Mouse (Mus musculus) adrenal gland, postnatal 25 days (tissue): Measurements from ENCODE around the gene Fam216b. TPM values are rescaled to one million over a fixed set of nuclear protein-coding genes. Genes with fewer than 3 reads are reported as not detected.
A peak's percentile ranks its signal among the peaks of the same experiment; 100 is the strongest.

Experiments used
- DNase-seq: peaks from one replicate; pipeline ENCODE4 v3.0.0; 2021; ENCODE audit warnings: mixed read lengths
- long read RNA-seq: library from polyadenylated mRNA; stranded (forward); transcript quantifications from one replicate; pipeline ENCODE4 v2.0.0, GENCODE M21; 2021
- total RNA-seq: library from RNA; stranded (reverse); gene quantifications from 2 replicates; pipeline ENCODE4 v1.2.3, GENCODE M21; 2021

Gene Fam216b
- not detected in 2 replicates for total RNA-seq
- long read RNA-seq: 0 reads

GRCm38 (mm10) chr14:78088907-78089306, at the start of gene Fam216b:
TSS of gene Fam216b (minus strand) at chr14:78089007.
- no peak for DNase-seq

- no peak for DNase-seq
Measured at GRCm38 (mm10) chr14:78132368-78133052, 43.7 kb upstream of the Fam216b start.

- DNase-seq: no peak
Measured at GRCm38 (mm10) chr14:78126670-78127069, 37.9 kb upstream of the Fam216b start.

- no peak for DNase-seq
Measured at GRCm38 (mm10) chr14:78120286-78120685, 31.5 kb upstream of the Fam216b start.

GRCm38 (mm10) chr14:78119449-78120200, 30.8 kb upstream of the Fam216b start:
- peak; percentile 43 for DNase-seq

- no peak for DNase-seq
Measured at GRCm38 (mm10) chr14:78117671-78118070, 28.9 kb upstream of the Fam216b start.

GRCm38 (mm10) chr14:78117268-78117667, 28.5 kb upstream of the Fam216b start:
- no peak for DNase-seq

- no peak for DNase-seq
Measured at GRCm38 (mm10) chr14:78112466-78112865, 23.7 kb upstream of the Fam216b start.

GRCm38 (mm10) chr14:78110871-78111270, 22.1 kb upstream of the Fam216b start:
- DNase-seq: no peak

- no peak for DNase-seq
Measured at GRCm38 (mm10) chr14:78109419-78109818, 20.6 kb upstream of the Fam216b start.

- DNase-seq: no peak
Measured at GRCm38 (mm10) chr14:78108388-78108787, 19.6 kb upstream of the Fam216b start.

- DNase-seq: no peak
Measured at GRCm38 (mm10) chr14:78089591-78089990, 784 bp upstream of the Fam216b start.

GRCm38 (mm10) chr14:78083465-78083864, 5.3 kb downstream of the Fam216b start:
- no peak for DNase-seq

- DNase-seq: no peak
Measured at GRCm38 (mm10) chr14:78077508-78077907, 11.3 kb downstream of the Fam216b start.

GRCm38 (mm10) chr14:78065938-78066710, 22.7 kb downstream of the Fam216b start:
- no peak for DNase-seq

GRCm38 (mm10) chr14:78062484-78062883, 26.3 kb downstream of the Fam216b start:
- no peak for DNase-seq

- DNase-seq: no peak
Measured at GRCm38 (mm10) chr14:78060609-78060951, 28.2 kb downstream of the Fam216b start.

- no peak for DNase-seq
Measured at GRCm38 (mm10) chr14:78059878-78060608, 28.8 kb downstream of the Fam216b start.

GRCm38 (mm10) chr14:78057362-78057761, 31.4 kb downstream of the Fam216b start:
- no peak for DNase-seq

GRCm38 (mm10) chr14:78056371-78056770, 32.4 kb downstream of the Fam216b start:
- no peak for DNase-seq

- no peak for DNase-seq
Measured at GRCm38 (mm10) chr14:78048674-78049073, 40.1 kb downstream of the Fam216b start.

- no peak for DNase-seq
Measured at GRCm38 (mm10) chr14:78048258-78048657, 40.5 kb downstream of the Fam216b start.
